Mouse (Mus musculus): Measurements from ENCODE around the gene Aimp2. TPM values are rescaled to one million over a fixed set of nuclear protein-coding genes. Genes with fewer than 3 reads are reported as not detected.

The Aimp2 gene
- polyA plus RNA-seq, 1 experiment from 2014 or later: 102 TPM

GRCm38 (mm10) chr5:143902111-143902510 lies 7.5 kb downstream of the Aimp2 start:
- no peak overlapping the region for H3K4me3 ChIP-seq (replicated peaks)
- H3K4me1 ChIP-seq (replicated peaks): no peaks in the 10 kb centered on the region
- no peak overlapping the region for H3K9ac ChIP-seq (replicated peaks)
- H3K9me3 ChIP-seq: no peaks in the 10 kb centered on the region
- H3K27me3 ChIP-seq: no peaks in the 10 kb centered on the region
- no peak overlapping the region for H3K27ac ChIP-seq
- H3K4me2 ChIP-seq: no peak overlapping the region
- WGBS: 92% methylated on average over 3 of the region's 3 CpGs
- ATAC-seq (ENCODE audit: insufficient number of reproducible peaks, insufficient read depth, low FRiP score, low TSS enrichment, low read depth): no peak
- H3K36me3 ChIP-seq: peaks cover 96% of the 10 kb centered on the region

DNA sequence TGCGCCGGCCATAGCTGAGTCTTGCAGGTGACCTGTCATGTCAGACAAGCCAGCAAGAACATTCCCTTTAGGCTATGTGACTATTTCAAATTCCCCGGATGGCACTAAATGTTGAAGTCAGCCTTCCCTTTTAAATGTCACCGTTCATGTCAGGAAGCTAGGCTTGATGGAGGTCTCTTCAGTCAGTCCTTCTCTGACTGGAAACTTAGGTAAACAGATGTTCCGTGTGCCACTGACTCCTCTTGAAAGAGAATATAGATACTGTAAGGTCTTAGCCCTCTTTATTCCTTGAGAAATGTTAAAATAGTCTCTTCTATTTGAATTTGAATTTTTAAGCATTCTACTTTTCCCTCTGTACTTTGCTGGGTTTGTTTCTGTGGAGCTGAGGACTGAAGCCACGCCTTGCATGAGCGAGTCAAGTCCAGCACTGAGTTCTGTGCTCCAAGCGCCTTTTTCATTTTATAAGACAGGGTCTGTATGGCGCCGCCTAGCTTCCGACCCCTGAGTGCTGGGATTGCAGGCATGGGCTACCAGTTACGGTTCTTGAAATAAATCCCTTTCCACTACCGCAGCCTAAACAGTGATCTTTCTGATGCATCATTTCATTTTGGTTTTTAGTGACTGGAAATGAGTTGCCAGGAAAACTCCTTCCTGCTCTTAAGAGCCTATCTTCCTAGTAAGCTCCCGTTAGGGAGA lies 11.9 kb downstream of the Aimp2 start, which contains the start of gene Ankrd61:
Ankrd61 (minus strand) TSS at position 51 of the 696 bp plus-strand sequence.
- Histone ChIP-seq H3K36me3 (peaks cover 83% of the 10 kb centered on the region), H3K27ac (no peak within 1 kb of the TSS)
- WGBS: 90% methylated on average over 14 of the region's 14 CpGs

DNA sequence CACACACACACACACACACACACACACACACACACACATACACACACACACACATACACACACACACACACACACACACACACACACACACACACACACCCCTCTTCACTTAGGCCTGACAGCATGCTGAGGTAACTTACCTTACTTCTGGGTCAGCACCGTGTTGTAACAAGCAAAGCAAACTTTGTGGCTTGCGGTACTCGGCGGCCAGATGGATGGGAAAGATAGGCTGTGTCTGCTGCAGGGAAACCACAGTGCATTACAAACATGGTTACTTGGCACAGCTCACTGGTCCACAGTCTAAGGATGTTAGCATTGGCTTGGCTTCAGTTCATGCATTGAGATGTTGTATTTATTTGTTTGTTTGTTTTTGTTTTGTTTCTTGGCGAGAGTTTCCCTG lies 16.3 kb downstream of the Aimp2 start:
- Histone ChIP-seq H3K4me1 (replicated peaks) (no peaks in the 10 kb centered on the region), H3K9ac (replicated peaks) (no peak overlapping the region), H3K9me3 (no peaks in the 10 kb centered on the region), H3K36me3 (peaks cover 82% of the 10 kb centered on the region), H3K27ac (no peak overlapping the region), H3K27me3 (no peaks in the 10 kb centered on the region), H3K4me3 (replicated peaks) (no peak overlapping the region), H3K4me2 (no peak overlapping the region)
- no peak for ATAC-seq (ENCODE audit: insufficient number of reproducible peaks, insufficient read depth, low FRiP score, low TSS enrichment, low read depth)
- WGBS: 78% methylated on average over 5 of the region's 5 CpGs

More for the DNA sequence above, 11.9 kb downstream of the Aimp2 start, which contains the start of gene Ankrd61:
- Histone ChIP-seq H3K4me1 (replicated peaks) (no peaks in the 10 kb centered on the region), H3K4me2 (no peak within 1 kb of the TSS), H3K4me3 (replicated peaks) (no peak within 1 kb of the TSS), H3K27me3 (no peaks in the 10 kb centered on the region), H3K9me3 (no peaks in the 10 kb centered on the region), H3K9ac (replicated peaks) (no peak within 1 kb of the TSS)
- ATAC-seq (ENCODE audit: insufficient number of reproducible peaks, insufficient read depth, low FRiP score, low TSS enrichment, low read depth): no peak

GRCm38 (mm10) chr5:143892255-143892886 lies 17.3 kb downstream of the Aimp2 start:
- H3K9ac ChIP-seq (replicated peaks): no peak overlapping the region
- WGBS: 76% methylated on average over 9 of the region's 9 CpGs
- H3K4me1 ChIP-seq (replicated peaks): no peaks in the 10 kb centered on the region
- no peak overlapping the region for H3K27ac ChIP-seq
- no peak for ATAC-seq (ENCODE audit: insufficient number of reproducible peaks, insufficient read depth, low FRiP score, low TSS enrichment, low read depth)
- no peak overlapping the region for H3K4me2 ChIP-seq
- H3K4me3 ChIP-seq (replicated peaks): no peak overlapping the region
- H3K27me3 ChIP-seq: no peaks in the 10 kb centered on the region
- H3K9me3 ChIP-seq: no peaks in the 10 kb centered on the region
- H3K36me3 ChIP-seq: peaks cover 82% of the 10 kb centered on the region

DNA sequence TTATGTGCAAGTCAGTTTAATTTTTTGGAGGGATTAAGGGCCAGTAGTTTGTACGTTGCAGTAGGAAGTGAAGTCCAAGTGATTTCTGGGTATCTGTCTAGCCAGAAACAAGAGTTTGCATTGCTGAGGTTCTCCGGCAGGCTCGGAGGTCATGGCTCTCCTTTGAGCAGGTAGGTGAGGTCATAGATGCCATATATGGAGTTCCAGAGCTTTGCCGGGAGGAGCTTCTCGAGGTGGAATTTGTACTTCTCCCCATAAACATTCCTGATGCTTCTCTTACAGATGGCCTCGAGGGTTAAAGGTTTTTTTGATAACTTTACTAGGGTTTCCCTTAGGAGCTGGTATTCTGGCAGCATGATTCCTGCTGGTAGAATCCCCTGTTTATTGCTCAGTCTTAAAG lies 18.9 kb downstream of the Aimp2 start:
- peaks cover 85% of the 10 kb centered on the region for H3K36me3 ChIP-seq

GRCm38 (mm10) chr5:143885274-143885673 lies 24.4 kb downstream of the Aimp2 start:
- H3K4me3 ChIP-seq (replicated peaks): no peak overlapping the region
- no peak for ATAC-seq (ENCODE audit: insufficient number of reproducible peaks, insufficient read depth, low FRiP score, low TSS enrichment, low read depth)
- no peak overlapping the region for H3K9ac ChIP-seq (replicated peaks)
- 0 out of 2 replicates have a peak, but pooled peaks cover 4% of the 10 kb centered on the region for H3K9me3 ChIP-seq
- WGBS: 95% methylated on average over 3 of the region's 3 CpGs
- H3K4me1 ChIP-seq (replicated peaks): no peaks in the 10 kb centered on the region
- no peak overlapping the region for H3K27ac ChIP-seq
- no peak overlapping the region for H3K4me2 ChIP-seq
- no peaks in the 10 kb centered on the region for H3K27me3 ChIP-seq
- peaks cover 99% of the 10 kb centered on the region for H3K36me3 ChIP-seq

More for the DNA sequence above, 18.9 kb downstream of the Aimp2 start:
- H3K27me3 ChIP-seq: no peaks in the 10 kb centered on the region
- H3K27ac ChIP-seq: no peak overlapping the region
- 73% methylated on average over 6 of the region's 6 CpGs for WGBS
- H3K9ac ChIP-seq (replicated peaks): no peak overlapping the region
- H3K4me2 ChIP-seq: no peak overlapping the region
- H3K9me3 ChIP-seq: 0 out of 2 replicates have a peak, but pooled peaks cover 3% of the 10 kb centered on the region
- ATAC-seq (ENCODE audit: insufficient number of reproducible peaks, insufficient read depth, low FRiP score, low TSS enrichment, low read depth): no peak
- no peak overlapping the region for H3K4me3 ChIP-seq (replicated peaks)
- no peaks in the 10 kb centered on the region for H3K4me1 ChIP-seq (replicated peaks)

GRCm38 (mm10) chr5:143874571-143874970 lies 35.1 kb downstream of the Aimp2 start:
- H3K4me2 ChIP-seq: no peak overlapping the region

GRCm38 (mm10) chr5:143871547-143872169 lies 38.0 kb downstream of the Aimp2 start:
- ATAC-seq (ENCODE audit: insufficient number of reproducible peaks, insufficient read depth, low FRiP score, low TSS enrichment, low read depth): no peak
- H3K27me3 ChIP-seq: no peaks in the 10 kb centered on the region
- H3K27ac ChIP-seq: no peak overlapping the region; the same call in 1 of the 2 replicates
- H3K36me3 ChIP-seq: peaks cover 49% of the 10 kb centered on the region
- no peak overlapping the region for H3K4me3 ChIP-seq (replicated peaks)
- no peaks in the 10 kb centered on the region for H3K4me1 ChIP-seq (replicated peaks)
- no peak overlapping the region for H3K4me2 ChIP-seq
- H3K9ac ChIP-seq (replicated peaks): no peak overlapping the region
- 83% methylated on average over 11 of the region's 11 CpGs for WGBS
- H3K9me3 ChIP-seq: no peaks in the 10 kb centered on the region

More at GRCm38 (mm10) chr5:143874571-143874970, 35.1 kb downstream of the Aimp2 start:
- Histone ChIP-seq H3K4me1 (replicated peaks) (no peaks in the 10 kb centered on the region), H3K9me3 (no peaks in the 10 kb centered on the region), H3K27me3 (no peaks in the 10 kb centered on the region), H3K9ac (replicated peaks) (no peak overlapping the region), H3K27ac (no peak overlapping the region), H3K4me3 (replicated peaks) (no peak overlapping the region), H3K36me3 (peaks cover 77% of the 10 kb centered on the region)
- WGBS: 76% methylated on average over 4 of the region's 4 CpGs
- ATAC-seq (ENCODE audit: insufficient number of reproducible peaks, insufficient read depth, low FRiP score, low TSS enrichment, low read depth): no peak

Other genes with a start within 250 kb of the Aimp2 start
- 32.4 and 34.4 TPM in 2 replicates for gene Usp42, start 177.6 kb downstream of the Aimp2 start, polyA plus RNA-seq (2016; fragmentation: Nextera tagmentation; extraction: Ambion mirVana)
- gene Eif2ak1, start 92.1 kb downstream of the Aimp2 start, polyA plus RNA-seq (2016; fragmentation: Nextera tagmentation; extraction: Ambion mirVana): 47.2 and 49.5 TPM in 2 replicates
- 0.38 and 0.44 TPM in 2 replicates for gene Ankrd61, start 12.2 kb downstream of the Aimp2 start, polyA plus RNA-seq (2016; fragmentation: Nextera tagmentation; extraction: Ambion mirVana)
- gene Pms2, start 117 bp upstream of the Aimp2 start, polyA plus RNA-seq (2016; fragmentation: Nextera tagmentation; extraction: Ambion mirVana): 38.0 and 41.6 TPM in 2 replicates
- gene Gm42421, start 18.3 kb upstream of the Aimp2 start, polyA plus RNA-seq (2016; fragmentation: Nextera tagmentation; extraction: Ambion mirVana): 1.0 and 1.1 TPM in 2 replicates
- gene Rsph10b, start 23.2 kb upstream of the Aimp2 start, polyA plus RNA-seq (2016; fragmentation: Nextera tagmentation; extraction: Ambion mirVana): 0.87 and 1.3 TPM in 2 replicates
- 97.7 and 104 TPM in 2 replicates for gene Ccz1, start 105.0 kb upstream of the Aimp2 start, polyA plus RNA-seq (2016; fragmentation: Nextera tagmentation; extraction: Ambion mirVana)
- not detected in 2 replicates for gene Ocm, start 116.8 kb upstream of the Aimp2 start, polyA plus RNA-seq (2016; fragmentation: Nextera tagmentation; extraction: Ambion mirVana)
- gene Lmtk2, start 190.6 kb upstream of the Aimp2 start, polyA plus RNA-seq (2016; fragmentation: Nextera tagmentation; extraction: Ambion mirVana): 5.3 and 5.7 TPM in 2 replicates

All from limb, embryonic 12.5 days (tissue).